Mouse (Mus musculus): Measurements from ENCODE around the gene 1700014D04Rik.
"Not testable (repeated sequence)": the region's sequence is repeated elsewhere in the genome, so short reads cannot be mapped to it uniquely, and the experiment has no call there.

The 1700014D04Rik gene

DNA sequence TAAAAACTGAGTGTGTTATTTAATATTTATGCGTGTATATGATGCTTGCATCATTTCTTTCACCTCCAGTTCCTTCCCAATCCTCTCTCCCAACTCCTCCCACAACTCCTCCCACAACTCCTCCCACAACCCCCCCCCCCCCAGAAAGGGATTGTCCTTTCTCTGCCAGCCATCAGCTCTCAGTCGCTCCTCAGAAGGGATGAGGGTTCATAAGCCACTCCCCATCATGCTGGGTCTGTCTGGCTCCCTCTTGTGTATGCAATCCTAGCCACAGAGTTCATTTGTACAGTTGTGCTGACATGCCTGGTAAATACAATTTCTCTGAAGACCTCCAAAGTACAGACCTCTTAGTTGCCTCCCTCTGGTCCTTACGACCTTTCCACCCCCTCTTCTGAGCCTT, 11.4 kb downstream of the 1700014D04Rik start:
- peak; percentile 38 for DNase-seq (ENCODE audit: low spot score)

DNA sequence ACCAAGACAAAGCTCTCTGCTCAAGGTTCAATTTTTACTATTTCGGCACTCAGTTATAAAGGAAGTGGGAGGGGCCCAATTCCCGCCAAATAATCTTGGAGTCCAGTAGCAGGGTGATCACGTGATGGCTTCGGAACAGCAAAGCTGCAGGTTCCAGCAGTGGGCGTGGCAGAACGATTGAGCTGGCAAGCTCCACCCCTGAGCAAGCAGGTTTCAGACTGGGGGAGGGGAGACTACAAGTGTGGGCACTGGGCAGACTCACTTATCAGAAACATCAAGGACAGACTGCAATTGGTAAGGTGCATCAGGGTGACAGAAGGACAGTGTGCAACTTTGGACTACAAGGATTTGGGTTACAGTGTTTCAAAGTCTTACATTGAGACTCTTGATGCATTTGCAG, 12.2 kb downstream of the 1700014D04Rik start:
- DNase-seq (ENCODE audit: low spot score): not testable (repeated sequence)

DNA sequence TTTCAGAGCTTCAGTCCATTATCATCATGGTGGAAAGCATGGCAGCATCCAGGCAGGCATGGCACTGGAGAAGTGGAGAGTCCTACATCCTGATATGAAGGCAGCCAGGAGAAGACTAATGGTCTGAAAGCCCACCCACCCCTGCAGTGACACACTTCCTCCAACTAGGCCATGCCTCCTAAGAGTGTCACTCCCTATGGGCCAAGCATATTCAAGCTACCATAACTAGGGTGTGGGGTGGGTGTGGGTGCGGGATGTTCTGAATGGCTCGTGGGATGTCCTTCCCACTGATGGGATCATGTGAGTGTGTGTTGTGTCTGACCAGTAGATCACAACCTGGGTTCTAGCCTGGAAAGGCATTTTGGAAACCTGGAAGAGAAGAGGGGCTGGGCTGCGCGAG, 12.6 kb downstream of the 1700014D04Rik start:
- DNase-seq (ENCODE audit: low spot score): no peak

DNA sequence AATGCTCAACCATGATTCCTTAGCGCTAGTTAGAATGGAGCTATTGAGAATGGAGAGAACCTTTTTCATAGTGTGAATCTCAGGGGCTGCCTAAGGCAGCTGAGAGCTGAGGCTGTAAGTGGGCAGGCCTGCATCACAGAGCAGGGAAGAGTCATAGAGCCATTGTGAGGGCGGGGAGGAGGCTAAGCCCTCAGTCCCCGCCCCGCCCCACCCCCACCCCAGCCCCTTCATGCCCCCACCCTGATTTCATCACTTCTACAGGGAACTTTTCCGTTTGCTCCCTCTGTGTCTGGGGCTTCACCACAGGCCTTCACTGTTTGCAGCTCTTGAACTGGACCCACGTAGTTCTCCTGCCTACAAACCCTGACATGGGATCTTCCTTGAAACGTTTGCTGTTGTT, 14.9 kb downstream of the 1700014D04Rik start, which contains the start of gene Spata31d1d:
TSS of gene Spata31d1d (minus strand) at position 101 of the 400 bp plus-strand sequence.
- no peak for DNase-seq (ENCODE audit: low spot score)

DNA sequence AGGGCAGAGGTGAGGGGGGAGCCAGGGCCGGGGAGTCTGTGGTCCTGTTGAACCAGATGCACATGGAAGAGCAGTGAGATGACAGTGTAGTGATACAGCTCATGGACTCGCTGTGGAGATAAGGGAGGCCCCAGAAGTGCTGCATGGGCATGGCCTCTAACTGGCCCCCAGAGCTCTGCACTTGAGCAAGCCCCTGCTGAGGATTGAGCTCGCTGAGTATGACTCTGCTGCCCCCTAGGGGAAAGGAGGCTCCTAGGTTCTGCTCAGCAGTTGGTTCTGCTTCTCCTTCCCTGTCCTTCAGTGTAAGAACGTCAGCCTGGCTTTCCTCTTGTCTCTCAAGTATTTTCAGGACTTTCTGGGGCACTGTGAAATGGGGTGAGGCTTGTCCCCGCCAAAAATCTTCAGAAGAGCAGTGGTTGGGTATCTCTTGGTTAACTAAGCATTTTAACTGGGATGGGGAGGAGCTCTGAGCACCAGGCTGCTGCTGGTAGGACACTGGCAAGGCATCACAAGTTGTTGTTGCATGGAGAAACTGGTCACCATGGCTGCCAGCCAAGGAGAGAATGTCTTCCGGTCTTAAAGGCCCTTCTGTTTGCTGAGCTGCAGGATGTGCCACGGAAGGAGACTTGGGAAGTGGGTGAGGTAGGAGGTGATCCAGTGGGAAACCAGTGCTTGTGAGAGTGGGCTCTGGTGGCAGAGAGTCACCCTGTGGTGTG, 18.0 kb downstream of the 1700014D04Rik start:
- DNase-seq (ENCODE audit: low spot score): peak; percentile 94

DNA sequence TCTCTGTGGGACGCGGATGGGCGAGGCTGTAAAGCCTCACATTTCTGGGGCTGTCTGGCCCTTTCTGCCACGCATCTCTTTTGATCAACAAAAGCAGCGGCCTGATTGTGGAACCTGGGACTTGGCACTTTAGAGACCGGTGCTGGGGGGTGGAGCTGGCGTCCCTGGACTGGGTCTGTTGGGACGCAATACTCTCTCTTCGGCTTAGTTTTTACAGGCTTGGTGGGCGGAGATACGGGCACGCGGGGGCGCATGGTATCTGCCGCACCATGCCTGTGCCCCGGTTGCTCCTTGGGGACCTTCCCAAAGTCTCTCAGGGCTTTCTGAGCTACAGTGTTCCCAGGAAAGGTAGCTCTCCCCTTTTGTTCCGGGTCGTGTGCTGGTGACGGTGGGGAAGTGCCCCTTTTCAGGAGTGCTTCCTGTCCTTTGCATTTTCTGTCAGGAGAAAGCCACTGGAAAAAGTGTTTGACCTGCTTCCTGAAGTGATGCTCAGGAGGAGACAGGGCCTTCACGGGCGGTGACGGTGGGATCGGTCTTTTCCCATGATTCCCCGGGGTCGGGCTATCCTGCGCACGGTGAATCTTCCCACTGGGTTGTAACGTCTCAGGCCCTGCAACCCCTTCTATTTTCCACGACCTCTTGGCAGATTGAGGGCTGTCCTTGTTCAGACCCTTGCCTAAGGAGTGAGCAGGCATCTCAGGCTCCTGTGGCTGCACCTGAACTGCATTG, 20.2 kb downstream of the 1700014D04Rik start:
- no peak for DNase-seq (ENCODE audit: low spot score)

DNA sequence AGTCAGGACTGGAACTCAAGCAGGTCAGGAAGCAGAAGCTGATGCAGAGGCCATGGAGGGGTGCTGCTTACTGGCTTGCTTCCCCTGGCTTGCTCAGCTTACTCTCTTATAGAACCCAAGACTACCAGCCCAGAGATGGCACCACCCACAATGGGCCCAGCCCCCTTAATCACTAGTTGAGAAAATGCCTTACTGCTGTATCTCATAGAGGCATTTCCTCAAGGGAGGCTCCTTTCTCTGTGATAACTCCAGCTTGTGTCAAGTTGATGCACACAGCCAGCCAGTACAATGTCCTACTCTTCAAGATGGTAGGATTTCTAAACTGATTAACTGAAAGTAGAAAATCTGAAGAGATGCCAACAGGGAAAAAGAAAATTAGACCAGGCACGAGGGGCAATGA, 24.5 kb downstream of the 1700014D04Rik start:
- DNase-seq (ENCODE audit: low spot score): not testable (repeated sequence)

DNA sequence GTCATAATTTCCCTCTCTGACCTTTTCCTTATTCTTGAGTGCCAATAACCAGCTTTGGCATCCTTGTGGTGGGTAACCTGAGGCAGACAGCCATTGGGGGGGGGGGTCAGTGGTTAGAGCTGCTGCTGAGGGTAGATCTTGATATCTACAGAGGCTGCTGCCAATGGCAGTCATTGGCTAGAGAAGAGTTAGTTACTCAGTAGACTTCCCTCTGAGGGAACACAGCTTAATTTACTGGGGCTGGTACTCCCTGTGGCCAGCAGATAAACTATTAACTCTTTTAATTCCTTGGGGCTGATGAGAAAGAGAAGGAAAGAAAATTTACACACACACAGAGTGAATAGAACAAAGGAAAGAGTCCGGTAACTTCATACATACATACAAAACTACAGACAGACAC, 27.1 kb downstream of the 1700014D04Rik start:
- DNase-seq (ENCODE audit: low spot score): no peak

DNA sequence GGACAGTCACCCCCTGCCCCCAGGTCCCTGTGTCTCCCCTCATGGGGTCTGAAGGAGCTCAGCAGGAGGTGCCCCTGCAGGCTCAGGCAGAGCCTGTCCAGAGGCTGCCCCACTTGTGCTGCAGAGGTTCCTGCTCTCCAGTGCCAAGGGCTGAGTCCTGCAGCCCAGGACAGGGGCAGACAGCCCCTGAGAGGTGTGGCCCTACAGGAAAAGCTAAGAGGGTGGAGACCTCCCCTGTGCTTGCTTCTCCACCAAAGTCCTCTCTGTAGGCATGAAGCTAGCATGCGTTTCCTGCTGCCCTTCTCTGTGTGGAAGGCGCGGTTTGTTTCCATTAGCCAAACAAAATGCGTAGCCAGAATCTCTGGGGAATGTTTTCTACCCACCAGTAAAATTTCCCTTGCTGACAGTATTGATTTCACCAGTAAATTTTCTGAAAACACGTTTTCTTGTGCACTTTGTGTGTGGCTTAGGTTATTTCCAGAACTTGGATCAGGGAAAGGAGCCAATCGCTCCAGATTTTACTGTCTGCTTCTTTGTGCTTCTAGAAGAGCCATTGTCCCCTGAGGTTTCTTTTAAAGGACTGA, 27.6 kb downstream of the 1700014D04Rik start:
- not testable (repeated sequence) for DNase-seq (ENCODE audit: low spot score)

DNA sequence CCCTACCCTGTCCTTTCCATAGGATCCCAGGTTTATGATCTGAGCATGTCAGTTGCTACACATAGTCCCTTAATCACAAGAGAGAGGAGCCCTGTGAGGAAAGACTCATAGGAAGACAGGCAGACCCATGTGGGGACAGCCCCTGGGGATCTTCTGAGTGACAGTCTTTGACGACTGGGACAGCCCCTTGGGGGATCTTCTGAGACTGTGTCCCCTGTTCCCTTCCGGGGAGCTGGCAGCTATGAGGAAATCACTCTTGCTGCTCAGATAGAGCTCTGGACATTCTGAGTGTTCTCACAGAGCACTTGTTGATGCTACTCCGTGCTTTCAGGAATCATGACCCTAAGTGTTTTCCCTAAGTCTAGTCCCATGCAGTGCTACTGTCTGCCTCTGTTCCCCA, 32.8 kb downstream of the 1700014D04Rik start:
- DNase-seq (ENCODE audit: low spot score): no peak

DNA sequence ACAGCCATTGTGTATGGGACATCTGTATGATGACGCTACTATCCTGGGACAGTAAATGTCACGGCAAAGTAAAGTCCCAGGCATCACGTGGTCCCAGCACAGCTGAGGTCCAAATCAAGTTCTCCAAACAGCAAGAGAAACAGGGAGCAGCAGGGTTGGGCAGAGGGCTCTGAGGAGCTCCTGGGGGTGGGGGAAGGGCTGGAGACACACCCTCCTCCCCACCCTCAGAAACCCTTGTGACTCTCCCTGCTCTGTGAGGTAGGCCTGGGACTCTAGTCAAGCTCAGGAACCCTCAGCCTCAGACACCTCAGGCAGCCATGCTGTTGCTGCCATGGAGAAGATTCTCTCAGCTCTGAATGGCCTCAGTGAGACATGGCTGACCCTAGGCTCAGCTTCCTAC, 34.6 kb downstream of the 1700014D04Rik start, which contains the start of gene Spata31d1b:
TSS of gene Spata31d1b (plus strand) at position 301 of the 400 bp plus-strand sequence.
- not testable (repeated sequence) for DNase-seq (ENCODE audit: low spot score)

DNA sequence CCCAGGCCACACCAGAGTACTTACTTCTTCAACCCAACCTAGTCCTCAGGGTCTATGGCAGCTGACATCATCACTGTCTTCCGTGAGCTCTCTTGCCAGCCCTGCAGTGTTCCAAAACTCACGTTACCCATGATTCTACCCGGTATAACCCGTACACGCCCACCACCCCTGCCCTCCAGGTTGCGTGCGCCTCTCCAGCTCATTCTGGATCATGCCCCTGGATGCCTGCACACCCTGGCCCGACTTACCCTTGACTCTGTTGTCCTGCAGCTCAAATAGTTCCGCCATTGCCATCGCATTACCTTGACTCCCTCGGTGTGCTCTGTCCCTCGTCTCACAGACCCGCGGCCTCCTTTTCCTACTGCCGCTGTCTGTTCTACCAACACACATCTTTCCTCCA, 36.3 kb downstream of the 1700014D04Rik start, which contains the start of gene Spata31d1a:
TSS of gene Spata31d1a (minus strand) at position 101 of the 400 bp plus-strand sequence.
- no peak for DNase-seq (ENCODE audit: low spot score)

DNA sequence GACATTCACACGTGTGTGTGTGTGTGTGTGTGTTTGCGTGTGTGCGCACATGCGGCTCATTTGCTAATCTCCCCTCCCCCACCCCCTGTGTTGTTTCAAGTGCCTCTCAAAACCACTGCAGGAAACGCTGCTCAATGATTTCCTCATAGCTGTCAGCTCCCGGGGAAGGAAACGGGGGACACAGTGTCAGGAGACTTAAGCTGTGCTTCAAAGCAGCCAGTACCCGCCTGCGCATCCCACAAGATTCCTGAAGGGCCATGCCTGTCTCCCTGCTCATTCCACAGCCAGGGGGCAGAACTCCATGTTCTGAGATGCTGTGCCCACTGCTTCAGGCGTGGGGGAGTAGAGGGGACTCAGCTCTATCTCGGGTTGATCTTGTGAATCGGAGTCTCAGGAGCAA, 42.0 kb downstream of the 1700014D04Rik start:
- DNase-seq (ENCODE audit: low spot score): no peak

DNA sequence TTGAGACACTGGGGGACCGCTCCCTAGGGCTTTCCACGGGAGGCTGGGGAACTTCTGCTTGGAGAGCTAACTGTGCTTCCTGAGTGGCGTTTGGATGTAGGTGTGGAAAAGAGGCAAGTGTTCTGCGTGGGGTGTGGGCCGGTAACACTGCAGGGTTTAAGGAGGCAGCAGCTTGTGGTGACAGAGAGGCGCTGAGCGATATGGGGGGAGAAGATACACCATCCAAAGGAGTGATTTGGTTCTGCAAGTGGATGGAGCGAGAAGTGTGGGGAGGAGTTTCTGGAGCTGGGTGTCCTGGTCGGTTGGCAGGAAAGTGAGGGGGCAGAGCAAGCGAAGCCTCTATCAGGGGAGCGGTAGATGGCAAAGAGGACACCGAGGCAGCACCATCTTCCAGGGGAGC, 43.0 kb downstream of the 1700014D04Rik start:
- DNase-seq (ENCODE audit: low spot score): no peak

DNA sequence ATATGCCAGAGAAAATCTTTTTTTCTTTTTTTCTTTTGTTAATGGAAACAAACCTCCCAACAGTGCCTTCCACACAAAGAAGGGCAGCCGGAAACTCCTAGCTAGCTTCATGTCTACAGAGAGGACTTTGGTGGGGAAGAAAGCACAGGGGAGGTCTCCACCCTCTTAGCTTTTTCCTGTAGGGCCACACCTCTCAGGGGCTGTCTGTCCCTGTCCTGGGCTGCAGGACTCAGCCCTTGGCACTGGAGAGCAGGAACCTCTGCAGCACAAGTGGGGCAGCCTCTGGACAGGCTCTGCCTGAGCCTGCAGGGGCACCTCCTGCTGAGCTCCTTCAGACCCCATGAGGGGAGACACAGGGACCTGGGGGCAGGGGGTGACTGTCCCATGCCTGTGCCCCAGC, 46.4 kb downstream of the 1700014D04Rik start:
- DNase-seq (ENCODE audit: low spot score): not testable (repeated sequence)

DNA sequence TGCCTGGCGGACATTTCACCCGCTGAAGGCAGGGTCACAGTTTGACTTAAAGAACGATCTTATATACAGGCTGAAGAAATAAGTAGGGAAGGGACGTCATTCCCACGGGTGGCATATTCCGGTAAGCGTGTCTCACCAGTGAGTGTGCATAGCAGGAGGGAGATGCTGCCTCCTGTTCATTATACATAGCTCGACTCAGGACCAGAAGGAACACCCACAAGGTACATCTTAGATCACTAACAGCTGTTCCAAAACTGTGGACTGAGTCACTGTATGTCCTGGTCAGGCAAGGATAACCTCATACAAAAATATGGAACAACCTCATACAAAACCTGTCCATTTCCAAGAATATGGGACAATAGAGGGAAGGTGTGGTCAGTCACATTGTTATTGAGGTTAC, 47.4 kb downstream of the 1700014D04Rik start:
- DNase-seq (ENCODE audit: low spot score): no peak

DNA sequence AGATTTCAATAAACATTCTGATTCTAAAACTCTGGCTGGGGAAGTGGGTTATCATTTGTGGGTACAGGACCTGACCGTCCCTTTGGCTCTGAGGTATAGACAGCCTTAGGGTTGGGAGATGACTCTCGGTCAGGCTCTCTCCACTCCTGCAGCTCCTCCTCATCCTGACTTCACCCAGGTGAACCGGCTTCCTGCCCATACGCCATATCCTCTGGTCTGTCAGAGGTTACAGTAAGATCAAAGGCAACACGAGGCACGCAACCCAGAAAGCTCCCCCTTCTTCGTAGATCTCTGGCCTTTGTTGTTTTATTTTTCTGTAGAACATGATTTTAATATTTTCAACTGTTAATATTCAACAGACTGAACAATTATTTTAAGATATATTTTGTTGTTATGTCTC, 50.8 kb downstream of the 1700014D04Rik start:
- no peak for DNase-seq (ENCODE audit: low spot score)

DNA sequence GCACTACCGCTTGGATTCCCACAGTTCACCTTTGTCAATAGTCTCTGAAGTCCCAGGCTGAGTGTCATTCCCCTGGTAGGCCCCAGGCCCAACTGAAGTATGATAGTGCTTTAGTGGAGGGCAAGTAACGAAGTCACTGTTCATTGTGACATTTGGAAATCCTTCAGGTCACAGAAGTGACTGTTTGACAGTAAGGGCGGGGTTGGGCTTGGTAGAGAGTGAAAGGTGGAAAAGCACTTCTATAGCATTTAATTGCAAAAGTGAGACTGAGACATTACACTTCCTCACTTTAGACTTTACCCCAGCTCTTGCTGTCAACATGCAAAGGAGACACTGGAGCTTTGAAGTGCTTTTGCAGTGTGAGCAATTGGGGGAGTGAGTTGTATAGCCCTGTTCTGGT, 52.5 kb downstream of the 1700014D04Rik start, which contains the start of gene 4921517D22Rik:
TSS of gene 4921517D22Rik (minus strand) at position 101 of the 400 bp plus-strand sequence.
- DNase-seq (ENCODE audit: low spot score): no peak

DNA sequence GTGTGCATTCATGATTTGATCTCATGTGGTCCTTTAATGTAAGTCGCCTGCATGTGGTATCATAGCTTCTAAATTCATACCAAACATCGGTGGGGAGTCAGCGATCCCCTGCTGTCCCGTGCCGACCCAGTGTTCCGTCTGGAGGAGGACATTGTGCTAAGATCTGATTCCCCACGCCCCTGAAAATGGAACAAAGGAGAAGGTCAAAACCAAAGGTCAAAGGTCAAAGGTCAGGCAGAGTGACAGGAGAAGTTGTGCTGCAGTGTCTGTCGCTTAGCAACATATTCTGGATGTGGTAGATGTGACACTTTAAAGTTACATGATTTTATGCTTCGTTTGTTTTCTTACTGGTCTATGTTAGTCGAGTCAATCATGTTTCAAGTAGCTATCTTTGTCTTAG, 55.1 kb downstream of the 1700014D04Rik start:
- DNase-seq (ENCODE audit: low spot score): peak; percentile 42

Data from retina, embryonic 14.5 days (tissue).